Mouse (Mus musculus) T-helper 1 cell (primary cell): ENCODE measurements at regions not wholly inside any gene's neighbourhood (a gene's known extent, or its start where the extent isn't known, plus 50 kb on each side); places are given as distances from the start of the nearest gene placed in this dataset.

ENCODE experiments used
- in situ Hi-C: fragments of 300-600 bp; cut with MboI, MseI; formaldehyde crosslinking; loops from one replicate; pipeline ENCODE4 v1.15.1; 2025; ENCODE audit warnings: high pct_unique_total_duplicates

DNA sequence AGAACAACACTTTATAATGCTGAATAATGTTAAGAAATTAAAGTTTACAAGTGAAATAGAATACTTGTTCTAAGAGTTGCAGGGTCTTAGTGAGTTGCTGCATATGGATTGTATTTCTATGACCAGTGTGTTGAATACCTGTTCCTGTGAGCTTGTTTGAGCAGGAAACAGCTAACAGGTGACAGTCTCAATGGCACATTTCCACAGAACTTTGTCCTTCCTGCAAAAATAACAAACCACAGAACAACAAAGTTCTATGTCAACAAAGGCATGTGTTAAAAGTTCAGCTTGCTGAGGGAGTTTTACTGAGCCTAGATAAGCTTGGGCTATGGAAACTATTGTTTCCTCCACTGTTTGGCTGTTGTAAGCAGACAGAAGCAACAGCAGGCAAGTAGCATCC, 500.0 kb upstream of the Arpp21 start:
- in situ Hi-C loops = no loop called here

DNA sequence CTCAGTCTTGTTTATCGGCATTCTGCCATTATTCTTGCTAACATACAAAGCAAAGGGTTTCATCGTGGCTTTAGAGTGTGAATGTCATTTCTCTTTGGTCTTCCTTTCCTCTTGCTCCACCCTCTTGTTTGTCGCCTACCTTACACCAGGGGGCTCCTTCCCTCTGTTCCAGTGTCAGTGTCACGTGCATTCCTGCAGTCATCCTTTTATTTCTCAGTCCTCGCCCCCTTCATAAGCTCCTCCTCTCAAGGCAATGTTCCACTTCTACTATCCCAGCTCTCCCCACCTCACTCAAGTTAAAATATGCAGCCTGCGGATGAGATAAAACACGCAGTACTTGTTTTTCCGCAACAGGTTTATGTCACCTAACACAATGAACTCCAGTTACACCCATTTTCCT, 489.8 kb upstream of the Arpp21 start:
- in situ Hi-C loops = no loop called here

DNA sequence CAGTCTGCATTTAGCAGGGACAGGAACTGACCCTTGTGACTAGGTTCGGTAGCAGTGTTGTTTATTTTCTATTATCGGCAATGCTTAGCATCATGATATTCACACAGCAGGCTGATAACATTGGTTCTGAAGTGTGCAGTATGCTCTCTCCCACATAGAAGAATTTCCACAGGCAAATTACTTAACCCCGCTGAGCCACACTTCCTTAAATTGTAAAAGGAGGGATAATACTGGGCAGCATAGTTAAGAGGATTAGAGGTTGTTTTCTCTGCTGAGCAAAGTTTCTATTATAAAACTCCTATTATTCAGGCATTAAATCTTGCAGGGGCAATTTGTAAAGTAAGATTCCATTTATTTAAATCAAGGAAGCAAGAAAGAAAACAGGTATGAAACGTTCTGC, 489.4 kb upstream of the Arpp21 start:
- in situ Hi-C loops = no loop called here

DNA sequence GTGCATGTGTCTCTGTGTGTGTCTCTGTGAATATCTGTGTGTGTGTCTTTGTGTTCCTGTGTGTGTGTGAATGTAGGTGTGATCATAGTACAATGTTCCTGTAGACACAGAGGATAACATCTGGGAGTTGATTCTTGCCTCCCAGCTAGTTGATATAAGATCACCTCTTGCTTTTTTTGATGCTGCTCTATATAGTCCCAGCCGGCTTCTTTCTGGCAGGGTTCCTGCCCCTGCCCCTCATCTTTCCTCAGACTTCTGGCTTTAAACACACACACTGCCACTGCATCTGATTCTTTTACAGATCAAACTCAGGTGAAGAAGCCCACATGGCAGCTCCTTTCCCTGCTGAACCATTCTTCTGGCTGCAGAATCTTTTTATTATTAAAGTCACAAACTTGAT, 487.6 kb upstream of the Arpp21 start:
- in situ Hi-C loops = no loop called here

DNA sequence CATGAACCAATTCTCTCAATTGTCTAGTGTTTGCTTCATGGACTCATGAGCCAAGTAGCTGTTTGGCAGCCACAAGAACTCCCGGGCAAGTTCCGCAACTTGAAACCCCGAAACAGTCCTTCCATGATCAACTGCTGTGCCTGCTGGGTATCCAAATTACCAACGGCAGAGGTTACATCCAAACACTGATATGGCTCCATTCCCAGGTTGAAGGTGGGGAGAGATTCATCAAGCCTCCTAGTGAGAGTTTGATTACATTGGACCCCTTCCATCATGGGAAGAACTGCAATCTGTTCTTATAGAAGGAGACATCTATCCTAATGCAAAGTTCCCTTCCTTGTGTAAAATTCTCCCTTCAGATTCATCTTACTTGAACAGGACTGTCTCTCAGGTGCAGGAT, 486.8 kb upstream of the Arpp21 start:
- in situ Hi-C loops = no loop called here

DNA sequence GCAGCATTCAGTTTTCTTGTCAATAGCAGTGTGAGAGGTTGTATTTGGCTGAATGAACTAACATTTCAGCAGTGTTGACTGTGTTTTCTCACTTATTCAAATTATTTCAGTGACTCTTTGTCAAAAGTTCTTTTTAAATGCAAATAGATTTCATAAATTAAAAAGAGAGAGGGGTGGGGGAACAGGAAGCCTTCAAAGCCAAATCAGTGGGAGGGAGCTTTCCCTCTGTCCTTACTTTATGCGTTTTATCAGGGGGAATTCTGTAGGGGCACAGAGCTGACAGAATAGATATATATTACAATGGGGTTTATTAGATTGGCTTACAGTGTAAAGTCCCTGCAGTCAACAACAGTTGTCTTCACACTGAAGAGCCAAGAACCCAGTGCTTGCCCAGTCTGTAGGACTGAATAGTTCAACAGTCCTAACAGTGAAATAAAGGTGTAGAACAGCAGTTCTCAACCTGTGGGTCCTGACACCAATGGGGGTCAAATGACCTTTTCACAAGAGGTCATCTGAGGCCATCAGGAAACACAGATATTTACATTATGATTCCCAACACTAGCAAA, 479.5 kb upstream of the Arpp21 start:
- in situ Hi-C loops = no loop called here

DNA sequence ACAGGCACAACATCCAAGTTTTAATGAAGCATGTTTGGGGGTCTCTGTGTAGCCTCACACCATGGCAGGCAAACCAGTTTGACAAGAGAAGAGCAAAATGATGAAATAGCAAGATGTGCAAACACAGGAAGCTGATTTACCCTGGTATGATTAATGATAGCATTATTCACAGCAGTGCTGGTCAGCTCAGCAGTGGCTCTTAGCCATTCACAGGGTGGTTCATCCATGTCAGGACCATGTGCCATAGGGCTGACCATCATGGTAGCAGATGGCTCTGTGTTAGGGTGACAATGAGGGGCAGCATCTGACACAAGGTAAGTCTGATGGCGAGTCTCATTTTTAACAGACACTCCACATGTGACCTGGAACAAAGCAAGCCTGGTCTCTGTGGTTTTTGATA, 443.1 kb upstream of the Arpp21 start:
- in situ Hi-C loops = no loop called here

DNA sequence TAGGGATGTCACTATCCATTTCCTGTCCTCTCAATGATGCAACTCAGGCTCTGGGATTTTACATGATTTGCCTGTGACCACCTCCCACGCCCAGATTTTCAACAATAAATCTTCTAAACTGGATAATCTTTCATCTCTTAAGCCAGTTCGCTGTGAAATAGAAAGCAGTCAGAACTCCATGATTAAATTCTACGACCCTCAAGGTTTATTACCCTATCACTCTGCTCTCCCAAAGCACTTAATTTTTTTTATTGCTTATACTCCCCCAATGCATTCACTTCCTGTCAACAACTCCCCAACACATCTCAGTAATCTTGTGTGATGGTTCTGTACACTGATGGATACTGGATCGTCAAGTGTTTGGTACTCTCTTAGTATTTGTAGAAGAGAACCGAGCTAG, 439.5 kb upstream of the Arpp21 start:
- in situ Hi-C loops = no loop called here
